Mouse (Mus musculus) brain, adult 2 months (tissue): ENCODE measurements at regions not wholly inside any gene's neighbourhood (a gene's known extent, or its start where the extent isn't known, plus 50 kb on each side); places are given as distances from the start of the nearest gene placed in this dataset.

Experiments
- DNase-seq: peaks from one replicate; pipeline ENCODE4 v3.0.0; 2011; ENCODE audit warnings: low read depth, low spot score

- no peak for DNase-seq
These were observed 71.1 kb upstream of the Lnx1 start for GRCm38 (mm10) chr5:74773558-74774429.

- no peak for DNase-seq
These were observed 68.4 kb upstream of the Lnx1 start for GRCm38 (mm10) chr5:74771121-74771520.

GRCm38 (mm10) chr5:74769023-74769422 lies 66.3 kb upstream of the Lnx1 start:
- no peak for DNase-seq

GRCm38 (mm10) chr5:74767993-74768392 lies 65.3 kb upstream of the Lnx1 start:
- peak; percentile 21 for DNase-seq

GRCm38 (mm10) chr5:74766211-74766610 lies 63.5 kb upstream of the Lnx1 start:
- no peak for DNase-seq

- peak; percentile 27 for DNase-seq
These were observed 62.5 kb upstream of the Lnx1 start for GRCm38 (mm10) chr5:74765061-74765767.

GRCm38 (mm10) chr5:74757557-74757956 lies 54.8 kb upstream of the Lnx1 start:
- DNase-seq = no peak

GRCm38 (mm10) chr5:74752961-74753360 lies 50.2 kb upstream of the Lnx1 start:
- DNase-seq = no peak
